Mouse (Mus musculus): Measurements from ENCODE around the gene Gm10282. TPM values are rescaled to one million over a fixed set of nuclear protein-coding genes. Genes with fewer than 3 reads are reported as not detected.

Gm10282 gene
- polyA plus RNA-seq, 1 experiment: 0.53 TPM

- no peak overlapping the region for H3K4me3 ChIP-seq (replicated peaks; ENCODE audit: extremely low read depth, low read depth, low read length)
- TF ChIP-seq POLR2A (IDR thresholded peaks at IDR 0.05; ENCODE audit: borderline replicate concordance, extremely low read depth, low read depth, low read length) (no peak), CTCF (IDR thresholded peaks at IDR 0.05; ENCODE audit: insufficient read depth, low read length) (no peak)
- WGBS: 40% methylated on average over 8 of the region's 8 CpGs
Observed at GRCm38 (mm10) chr8:72302986-72303612, 2.0 kb downstream of the Gm10282 start.

GRCm38 (mm10) chr8:72301497-72301896 is 3.6 kb downstream of the Gm10282 start:
- peaks cover 5% of the 10 kb centered on the region for H3K4me1 ChIP-seq (ENCODE audit: control insufficient read depth, insufficient read depth, low read length)
- TF ChIP-seq CTCF (IDR thresholded peaks at IDR 0.05; ENCODE audit: insufficient read depth, low read length): no peak
- no peak for TF ChIP-seq POLR2A (IDR thresholded peaks at IDR 0.05; ENCODE audit: borderline replicate concordance, extremely low read depth, low read depth, low read length)
- H3K4me3 ChIP-seq (replicated peaks; ENCODE audit: extremely low read depth, low read depth, low read length): no peak overlapping the region
- DNase-seq: no peak
- WGBS: 92% methylated on average over 5 of the region's 5 CpGs

More at GRCm38 (mm10) chr8:72302986-72303612, 2.0 kb downstream of the Gm10282 start:
- peak; percentile 30 for DNase-seq
- H3K4me1 ChIP-seq (ENCODE audit: control insufficient read depth, insufficient read depth, low read length): peaks cover 6% of the 10 kb centered on the region

- no peak for DNase-seq
- no peak for TF ChIP-seq CTCF (IDR thresholded peaks at IDR 0.05; ENCODE audit: insufficient read depth, low read length)
- TF ChIP-seq POLR2A (IDR thresholded peaks at IDR 0.05; ENCODE audit: borderline replicate concordance, extremely low read depth, low read depth, low read length): no peak
- peaks cover 9% of the 10 kb centered on the region for H3K4me1 ChIP-seq (ENCODE audit: control insufficient read depth, insufficient read depth, low read length)
- no peak overlapping the region for H3K4me3 ChIP-seq (replicated peaks; ENCODE audit: extremely low read depth, low read depth, low read length)
- 73% methylated on average over 9 of the region's 9 CpGs for WGBS
Observed at GRCm38 (mm10) chr8:72300654-72301400, 4.2 kb downstream of the Gm10282 start.

GRCm38 (mm10) chr8:72298928-72299327 is 6.1 kb downstream of the Gm10282 start:
- peaks cover 12% of the 10 kb centered on the region for H3K4me1 ChIP-seq (ENCODE audit: control insufficient read depth, insufficient read depth, low read length)
- DNase-seq: no peak
- WGBS: 100% methylated on average over 1 of the region's 1 CpGs
- no peak overlapping the region for H3K4me3 ChIP-seq (replicated peaks; ENCODE audit: extremely low read depth, low read depth, low read length)
- TF ChIP-seq POLR2A (IDR thresholded peaks at IDR 0.05; ENCODE audit: borderline replicate concordance, extremely low read depth, low read depth, low read length) (no peak), CTCF (IDR thresholded peaks at IDR 0.05; ENCODE audit: insufficient read depth, low read length) (no peak)

- Histone ChIP-seq H3K4me1 (ENCODE audit: control insufficient read depth, insufficient read depth, low read length) (peaks cover 8% of the 10 kb centered on the region), H3K4me3 (replicated peaks; ENCODE audit: extremely low read depth, low read depth, low read length) (no peak overlapping the region)
- DNase-seq: no peak
- TF ChIP-seq CTCF (IDR thresholded peaks at IDR 0.05; ENCODE audit: insufficient read depth, low read length): no peak
- no peak for TF ChIP-seq POLR2A (IDR thresholded peaks at IDR 0.05; ENCODE audit: borderline replicate concordance, extremely low read depth, low read depth, low read length)
- 91% methylated on average over 8 of the region's 8 CpGs for whole genome bisulfite sequencing
Observed at GRCm38 (mm10) chr8:72296561-72296960, 8.5 kb downstream of the Gm10282 start.

GRCm38 (mm10) chr8:72295679-72296078 is 9.4 kb downstream of the Gm10282 start:
- Histone ChIP-seq H3K4me3 (replicated peaks; ENCODE audit: extremely low read depth, low read depth, low read length) (no peak overlapping the region), H3K4me1 (ENCODE audit: control insufficient read depth, insufficient read depth, low read length) (peaks cover 8% of the 10 kb centered on the region)
- no peak for TF ChIP-seq CTCF (IDR thresholded peaks at IDR 0.05; ENCODE audit: insufficient read depth, low read length)
- peak; percentile 98 for TF ChIP-seq POLR2A (IDR thresholded peaks at IDR 0.05; ENCODE audit: borderline replicate concordance, extremely low read depth, low read depth, low read length)
- DNase-seq: peak; percentile 75
- WGBS: 10% methylated on average over 8 of the region's 8 CpGs

- peaks cover 8% of the 10 kb centered on the region for H3K4me1 ChIP-seq (ENCODE audit: control insufficient read depth, insufficient read depth, low read length)
- WGBS: 40% methylated on average over 3 of the region's 3 CpGs
- DNase-seq: no peak
- TF ChIP-seq CTCF (IDR thresholded peaks at IDR 0.05; ENCODE audit: insufficient read depth, low read length): no peak
- no peak for TF ChIP-seq POLR2A (IDR thresholded peaks at IDR 0.05; ENCODE audit: borderline replicate concordance, extremely low read depth, low read depth, low read length)
- H3K4me3 ChIP-seq (replicated peaks; ENCODE audit: extremely low read depth, low read depth, low read length): no peak overlapping the region
Observed at GRCm38 (mm10) chr8:72295125-72295524, 9.9 kb downstream of the Gm10282 start.

- Histone ChIP-seq H3K4me3 (replicated peaks; ENCODE audit: extremely low read depth, low read depth, low read length) (no peak overlapping the region), H3K4me1 (ENCODE audit: control insufficient read depth, insufficient read depth, low read length) (peaks cover 8% of the 10 kb centered on the region)
- no peak for TF ChIP-seq POLR2A (IDR thresholded peaks at IDR 0.05; ENCODE audit: borderline replicate concordance, extremely low read depth, low read depth, low read length)
- no peak for TF ChIP-seq CTCF (IDR thresholded peaks at IDR 0.05; ENCODE audit: insufficient read depth, low read length)
- DNase-seq: no peak
Observed at GRCm38 (mm10) chr8:72293309-72293708, 11.8 kb downstream of the Gm10282 start.

GRCm38 (mm10) chr8:72291104-72291503 is 14.0 kb downstream of the Gm10282 start:
- H3K4me1 ChIP-seq (ENCODE audit: control insufficient read depth, insufficient read depth, low read length): peaks cover 6% of the 10 kb centered on the region
- no peak overlapping the region for H3K4me3 ChIP-seq (replicated peaks; ENCODE audit: extremely low read depth, low read depth, low read length)
- WGBS: 87% methylated on average over 2 of the region's 2 CpGs
- no peak for DNase-seq
- TF ChIP-seq POLR2A (IDR thresholded peaks at IDR 0.05; ENCODE audit: borderline replicate concordance, extremely low read depth, low read depth, low read length): no peak
- no peak for TF ChIP-seq CTCF (IDR thresholded peaks at IDR 0.05; ENCODE audit: insufficient read depth, low read length)

GRCm38 (mm10) chr8:72289051-72289450 is 16.0 kb downstream of the Gm10282 start:
- TF ChIP-seq CTCF (IDR thresholded peaks at IDR 0.05; ENCODE audit: insufficient read depth, low read length) (no peak), POLR2A (IDR thresholded peaks at IDR 0.05; ENCODE audit: borderline replicate concordance, extremely low read depth, low read depth, low read length) (no peak)
- DNase-seq: no peak
- Histone ChIP-seq H3K4me3 (replicated peaks; ENCODE audit: extremely low read depth, low read depth, low read length) (no peak overlapping the region), H3K4me1 (ENCODE audit: control insufficient read depth, insufficient read depth, low read length) (no peaks in the 10 kb centered on the region)
